In the genomic region with DNA sequence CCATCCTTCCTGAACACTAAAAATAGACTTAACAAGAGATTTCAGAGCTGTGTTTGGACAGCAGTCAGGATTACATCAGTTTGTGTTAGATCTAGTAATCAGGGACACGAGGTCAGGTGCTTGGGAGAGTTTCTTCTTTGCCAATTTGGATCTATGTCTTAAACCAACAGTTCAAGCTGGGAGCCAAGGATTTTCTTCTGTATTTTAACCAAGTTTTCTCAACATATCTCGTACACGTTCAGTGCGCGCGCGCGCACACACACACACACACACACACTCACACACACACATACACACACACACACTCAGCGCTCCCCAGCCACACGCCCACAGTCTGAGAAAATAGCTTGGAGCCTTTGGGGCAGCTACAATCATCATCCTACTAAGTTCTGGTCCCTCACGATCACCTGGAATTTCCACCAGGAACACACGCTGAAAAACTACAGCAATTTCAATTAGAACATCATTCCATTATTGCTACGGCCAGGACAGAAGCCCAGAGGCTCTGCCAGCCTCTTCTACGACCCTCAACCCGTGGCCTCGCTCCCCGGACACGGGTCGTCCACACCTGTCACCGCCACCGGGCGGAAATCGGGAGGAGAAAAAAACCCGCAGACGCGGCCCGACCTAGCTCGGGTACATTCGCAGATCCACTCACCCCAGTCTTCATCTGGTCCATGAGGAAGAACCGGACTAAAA, we compare ENCODE assay signal across 8 mouse cellular contexts. TPM values are rescaled to one million over a fixed set of nuclear protein-coding genes. Genes with fewer than 3 reads are reported as not detected.
DNase-seq lines count a peak whose midpoint lies in the region; ATAC-seq and TF ChIP-seq lines count a peak whose summit lies in the region.

No protein-coding gene starts in this region.

- peak overlapping the region; percentile 65 for H3K4me2 ChIP-seq in forebrain, embryonic 15.5 days (replicated peaks)

- peak; percentile 49 for ATAC-seq in forebrain, embryonic 15.5 days (replicated peaks)

- WGBS in forebrain, embryonic 15.5 days = 2% methylated on average over 30 of the region's 30 CpGs
- 3% methylated on average over 30 of the region's 30 CpGs for WGBS in limb, embryonic 10.5 days
- WGBS in midbrain, embryonic 10.5 days = 5% methylated on average over 30 of the region's 30 CpGs

- no peaks in the 10 kb centered on the region for H3K9me3 ChIP-seq in forebrain, embryonic 15.5 days
- H3K9me3 ChIP-seq in limb, embryonic 10.5 days (replicated peaks) = no peaks in the 10 kb centered on the region
- H3K9me3 ChIP-seq in midbrain, embryonic 10.5 days (replicated peaks) = no peaks in the 10 kb centered on the region

- peak; percentile 23 for DNase-seq in adrenal gland, adult 2 months
- DNase-seq in adrenal gland, postnatal 4 days (ENCODE audit: low spot score in 2 of 2) = no peak
- no peak for DNase-seq in testis, postnatal 10 days (ENCODE audit: low spot score)
- peak; percentile 37 for DNase-seq in limb, embryonic 10.5 days (ENCODE audit: low spot score)
- DNase-seq in midbrain, embryonic 10.5 days (ENCODE audit: low spot score) = peak; percentile 20
- no peak for DNase-seq in layer of hippocampus, adult 9-10 months (ENCODE audit: low spot score)

- no peaks in the 10 kb centered on the region for H3K27me3 ChIP-seq in testis, adult 2 months (ENCODE audit: control insufficient read depth, insufficient read depth, low read length)
- H3K27me3 ChIP-seq in forebrain, embryonic 15.5 days = no peaks in the 10 kb centered on the region
- no peaks in the 10 kb centered on the region for H3K27me3 ChIP-seq in limb, embryonic 10.5 days (ENCODE audit: low read depth, poor library complexity, severe bottlenecking)
- H3K27me3 ChIP-seq in midbrain, embryonic 10.5 days (ENCODE audit: low read depth, poor library complexity, severe bottlenecking) = no peaks in the 10 kb centered on the region

- TF ChIP-seq CTCF in testis, adult 2 months (IDR thresholded peaks at IDR 0.05; ENCODE audit: control insufficient read depth, insufficient read depth, insufficient replicate concordance, low read depth, low read length) = no peak

- H3K4me3 ChIP-seq in testis, adult 2 months (ENCODE audit: control insufficient read depth, low read depth, low read length) = peak overlapping the region; percentile 99
- peak overlapping the region; percentile 86 for H3K4me3 ChIP-seq in forebrain, embryonic 15.5 days
- H3K4me3 ChIP-seq in limb, embryonic 10.5 days = peak overlapping the region; percentile 86
- peak overlapping the region; percentile 70 for H3K4me3 ChIP-seq in midbrain, embryonic 10.5 days

- TF ChIP-seq POLR2A in testis, adult 2 months (IDR thresholded peaks at IDR 0.05; ENCODE audit: control insufficient read depth, low read depth, low read length) = no peak

- H3K9ac ChIP-seq in forebrain, embryonic 15.5 days (replicated peaks) = peak overlapping the region; percentile 89

- peak overlapping the region; percentile 92 for H3K27ac ChIP-seq in testis, adult 2 months (ENCODE audit: control insufficient read depth, insufficient read depth, low read depth, low read length)
- peak overlapping the region; percentile 80 for H3K27ac ChIP-seq in forebrain, embryonic 15.5 days (replicated peaks)
- H3K27ac ChIP-seq in limb, embryonic 10.5 days = peak overlapping the region; percentile 79
- peak overlapping the region; percentile 83 for H3K27ac ChIP-seq in midbrain, embryonic 10.5 days (replicated peaks)

- H3K36me3 ChIP-seq in testis, adult 2 months (ENCODE audit: control insufficient read depth, insufficient read depth, low read length) = no peaks in the 10 kb centered on the region
- H3K36me3 ChIP-seq in forebrain, embryonic 15.5 days = peaks cover 1% of the 10 kb centered on the region; the same call in 1 of the 2 replicates
- H3K36me3 ChIP-seq in limb, embryonic 10.5 days = peaks cover 11% of the 10 kb centered on the region
- peaks cover 11% of the 10 kb centered on the region for H3K36me3 ChIP-seq in midbrain, embryonic 10.5 days

- peaks cover 4% of the 10 kb centered on the region for H3K4me1 ChIP-seq in testis, adult 2 months (ENCODE audit: control insufficient read depth, insufficient read depth, low read length)
- peaks cover 13% of the 10 kb centered on the region for H3K4me1 ChIP-seq in forebrain, embryonic 15.5 days
- H3K4me1 ChIP-seq in limb, embryonic 10.5 days = peaks cover 8% of the 10 kb centered on the region
- H3K4me1 ChIP-seq in midbrain, embryonic 10.5 days = peaks cover 17% of the 10 kb centered on the region

RNA-seq across cellular contexts. Expression of gene Atf6, which starts 0.4 kb away (rescaled TPM):
- total RNA-seq in adrenal gland, adult 2 months (2021) = 10 to 100 TPM; 33.3 to 33.5 TPM
- 8.1 and 11.8 TPM in 2 replicates for polyA plus RNA-seq in adrenal gland, adult 2 months (2012; rRNA removed)
- 10 to 100 TPM; 28.1 to 30.4 TPM for total RNA-seq in adrenal gland, postnatal 4 days (2021)
- polyA plus RNA-seq in testis, adult 2 months (2012; rRNA removed) = 5.5 and 6.3 TPM in 2 replicates
- 7.6 and 7.7 TPM in 2 replicates for polyA plus RNA-seq in forebrain, embryonic 15.5 days (2015; fragmentation: Nextera tagmentation; extraction: Ambion mirVana)
- 7.1 and 8.0 TPM in 2 replicates for polyA plus RNA-seq in limb, embryonic 10.5 days (2016; fragmentation: Nextera tagmentation; extraction: Ambion mirVana)
- 7.5 and 9.2 TPM in 2 replicates for polyA plus RNA-seq in midbrain, embryonic 10.5 days (2016; fragmentation: Nextera tagmentation; extraction: Ambion mirVana)

RNA-seq across cellular contexts. Expression of gene Gm26620, which starts 17.7 kb away (rescaled TPM):
- under 1 TPM; 0.62 to 0.72 TPM for total RNA-seq in adrenal gland, adult 2 months (2021)
- polyA plus RNA-seq in adrenal gland, adult 2 months (2012; rRNA removed) = 4.5 and 5.1 TPM in 2 replicates
- total RNA-seq in adrenal gland, postnatal 4 days (2021) = 1 to 10 TPM; 1.1 to 1.7 TPM
- polyA plus RNA-seq in testis, adult 2 months (2012; rRNA removed) = 0.99 and 1.5 TPM in 2 replicates
- polyA plus RNA-seq in forebrain, embryonic 15.5 days (2015; fragmentation: Nextera tagmentation; extraction: Ambion mirVana) = 0.22 and 0.40 TPM in 2 replicates
- 0.49 and 0.58 TPM in 2 replicates for polyA plus RNA-seq in limb, embryonic 10.5 days (2016; fragmentation: Nextera tagmentation; extraction: Ambion mirVana)
- polyA plus RNA-seq in midbrain, embryonic 10.5 days (2016; fragmentation: Nextera tagmentation; extraction: Ambion mirVana) = 0.38 TPM in 1 of 2 replicates, not detected in the other

RNA-seq across cellular contexts. Expression of gene Dusp12, which starts 18.2 kb away (rescaled TPM):
- total RNA-seq in adrenal gland, adult 2 months (2021) = 10 to 100 TPM; 12.9 to 20.6 TPM
- 12.4 and 13.5 TPM in 2 replicates for polyA plus RNA-seq in adrenal gland, adult 2 months (2012; rRNA removed)
- total RNA-seq in adrenal gland, postnatal 4 days (2021) = 10 to 100 TPM; 24.1 to 26.4 TPM
- 4.4 and 6.2 TPM in 2 replicates for polyA plus RNA-seq in testis, adult 2 months (2012; rRNA removed)
- 36.4 and 36.8 TPM in 2 replicates for polyA plus RNA-seq in forebrain, embryonic 15.5 days (2015; fragmentation: Nextera tagmentation; extraction: Ambion mirVana)
- polyA plus RNA-seq in limb, embryonic 10.5 days (2016; fragmentation: Nextera tagmentation; extraction: Ambion mirVana) = 42.8 and 43.7 TPM in 2 replicates
- 30.0 and 30.5 TPM in 2 replicates for polyA plus RNA-seq in midbrain, embryonic 10.5 days (2016; fragmentation: Nextera tagmentation; extraction: Ambion mirVana)

RNA-seq across cellular contexts. Expression of gene Fcrlb, which starts 45.6 kb away (rescaled TPM):
- not detected for total RNA-seq in adrenal gland, adult 2 months (2021)
- polyA plus RNA-seq in adrenal gland, adult 2 months (2012; rRNA removed) = 0.54 and 0.76 TPM in 2 replicates
- total RNA-seq in adrenal gland, postnatal 4 days (2021) = not detected
- 0.16 and 0.23 TPM in 2 replicates for polyA plus RNA-seq in testis, adult 2 months (2012; rRNA removed)
- polyA plus RNA-seq in forebrain, embryonic 15.5 days (2015; fragmentation: Nextera tagmentation; extraction: Ambion mirVana) = 0.22 and 0.28 TPM in 2 replicates
- not detected in 2 replicates for polyA plus RNA-seq in limb, embryonic 10.5 days (2016; fragmentation: Nextera tagmentation; extraction: Ambion mirVana)
- polyA plus RNA-seq in midbrain, embryonic 10.5 days (2016; fragmentation: Nextera tagmentation; extraction: Ambion mirVana) = 0.14 TPM in 1 of 2 replicates, not detected in the other

Comparison
In these comparisons a context has a peak if more than half of its experiments do, and no peak if none do; other contexts are left out.
1. DNase-seq: peak in adrenal gland, adult 2 months (single experiment), limb, embryonic 10.5 days (single experiment) and midbrain, embryonic 10.5 days (single experiment); none in adrenal gland, postnatal 4 days (0 of 2), testis, postnatal 10 days (single experiment) and layer of hippocampus, adult 9-10 months (single experiment).
2. Peak in every context shown above with its lines, with median percentiles within 50 percentile points of each other: H3K27ac ChIP-seq and H3K4me3 ChIP-seq.